Mouse (Mus musculus) kidney, embryonic 14.5 days (tissue): ENCODE data around the gene Lrch1. TPM values are rescaled to one million over a fixed set of nuclear protein-coding genes. Genes with fewer than 3 reads are reported as not detected.

ENCODE experiments used
- ATAC-seq: fragments of 200-750 bp; cut with Nextera tagmentation; 2 replicates; pipeline ENCODE4 v1.8.0; 2017; ENCODE audit warnings: moderate number of reproducible peaks, mild to moderate bottlenecking, moderate TSS enrichment, moderate library complexity; ENCODE audit not compliant: low FRiP score, low TSS enrichment
- H3K27ac ChIP-seq: fragments of 300-500 bp; sonication (generic); 2 replicates; pipeline ENCODE4 v1.5.1; 2014; ENCODE audit warnings: low read depth, mild to moderate bottlenecking, low read length, moderate library complexity, mixed read lengths
- H3K27me3 ChIP-seq: fragments of 300-500 bp; sonication (generic); 2 replicates; pipeline ENCODE4 v1.6.1; 2014; ENCODE audit warnings: mild to moderate bottlenecking, low read length; ENCODE audit not compliant: control insufficient read depth, insufficient read depth
- H3K36me3 ChIP-seq: fragments of 300-500 bp; sonication (generic); 2 replicates; pipeline ENCODE4 v1.6.1; 2014; ENCODE audit warnings: low read length, mixed read lengths; ENCODE audit not compliant: control insufficient read depth, insufficient read depth
- H3K4me1 ChIP-seq: fragments of 300-500 bp; sonication (generic); 2 replicates; pipeline ENCODE4 v1.6.1; 2014; ENCODE audit warnings: low read length, mixed read lengths; ENCODE audit not compliant: control insufficient read depth, insufficient read depth
- H3K4me2 ChIP-seq: fragments of 300-500 bp; sonication (generic); replicated peaks from 2 replicates; pipeline ENCODE4 v1.6.1; 2014; ENCODE audit warnings: low read depth, mild to moderate bottlenecking, low read length
- H3K4me3 ChIP-seq: fragments of 300-500 bp; sonication (generic); 2 replicates; pipeline ENCODE4 v1.5.1; 2014; ENCODE audit warnings: mild to moderate bottlenecking, low read length
- H3K9ac ChIP-seq: fragments of 300-500 bp; sonication (generic); 2 replicates; pipeline ENCODE4 v1.6.1; 2014; ENCODE audit warnings: low read depth, mild to moderate bottlenecking, low read length, moderate library complexity
- H3K9me3 ChIP-seq: fragments of 300-500 bp; sonication (generic); 2 replicates; pipeline ENCODE4 v1.6.1; 2016; ENCODE audit warnings: low read length; ENCODE audit not compliant: control insufficient read depth
- WGBS: fragments of 180-500 bp; shearing (Covaris S2); extraction: QIAGEN DNeasy Blood & Tissue Kit; methylation state at CpG from one replicate; pipeline ENCODE4 v1.1.7; 2014; 5-methylcytosine and 5-hydroxymethylcytosine counted together
- polyA plus RNA-seq: library from polyadenylated mRNA; unstranded; fragments of >200 nt; fragmentation: Nextera tagmentation; extraction: Ambion mirVana; gene quantifications from 2 replicates; pipeline ENCODE4 v1.2.1, GENCODE M21; 2014

The Lrch1 gene
- polyA plus RNA-seq, 1 experiment from 2014 or later, result 18.6 TPM

GRCm38 (mm10) chr14:74943581-74944117 lies 4.0 kb downstream of the Lrch1 start:
- no peak for ATAC-seq
- H3K9ac ChIP-seq, result no peak overlapping the region
- WGBS, result 83% methylated on average over 6 of the region's 6 CpGs
- no peaks in the 10 kb centered on the region for H3K27me3 ChIP-seq
- no peak overlapping the region for H3K27ac ChIP-seq
- H3K9me3 ChIP-seq, result no peaks in the 10 kb centered on the region
- H3K4me2 ChIP-seq, result no peak overlapping the region
- no peak overlapping the region for H3K4me3 ChIP-seq
- H3K4me1 ChIP-seq, result peaks cover 27% of the 10 kb centered on the region
- no peaks in the 10 kb centered on the region for H3K36me3 ChIP-seq

- ATAC-seq, result no peak
- Histone ChIP-seq H3K27me3 (no peaks in the 10 kb centered on the region), H3K9ac (no peak overlapping the region), H3K9me3 (no peaks in the 10 kb centered on the region), H3K4me1 (peaks cover 20% of the 10 kb centered on the region), H3K4me3 (no peak overlapping the region), H3K36me3 (no peaks in the 10 kb centered on the region), H3K27ac (no peak overlapping the region), H3K4me2 (no peak overlapping the region)
- WGBS, result 74% methylated on average over 8 of the region's 8 CpGs
Observed at GRCm38 (mm10) chr14:74943024-74943423, 4.7 kb downstream of the Lrch1 start.

GRCm38 (mm10) chr14:74941591-74941990 lies 6.1 kb downstream of the Lrch1 start:
- H3K27ac ChIP-seq, result no peak overlapping the region
- H3K9me3 ChIP-seq, result no peaks in the 10 kb centered on the region
- H3K4me3 ChIP-seq, result no peak overlapping the region
- WGBS, result 74% methylated on average over 7 of the region's 7 CpGs
- H3K4me1 ChIP-seq, result peaks cover 20% of the 10 kb centered on the region
- no peak overlapping the region for H3K4me2 ChIP-seq
- H3K27me3 ChIP-seq, result no peaks in the 10 kb centered on the region
- H3K9ac ChIP-seq, result no peak overlapping the region
- no peak for ATAC-seq
- no peaks in the 10 kb centered on the region for H3K36me3 ChIP-seq

GRCm38 (mm10) chr14:74940741-74941140 lies 6.9 kb downstream of the Lrch1 start:
- Histone ChIP-seq H3K4me3 (no peak overlapping the region), H3K36me3 (no peaks in the 10 kb centered on the region), H3K9ac (no peak overlapping the region), H3K27me3 (no peaks in the 10 kb centered on the region), H3K4me2 (no peak overlapping the region), H3K9me3 (no peaks in the 10 kb centered on the region), H3K4me1 (peaks cover 18% of the 10 kb centered on the region), H3K27ac (no peak overlapping the region)
- no peak for ATAC-seq
- 89% methylated on average over 4 of the region's 4 CpGs for WGBS

- no peaks in the 10 kb centered on the region for H3K9me3 ChIP-seq
- H3K36me3 ChIP-seq, result no peaks in the 10 kb centered on the region
- H3K4me3 ChIP-seq, result no peak overlapping the region
- 82% methylated on average over 9 of the region's 9 CpGs for WGBS
- H3K4me2 ChIP-seq, result no peak overlapping the region
- no peak for ATAC-seq
- no peak overlapping the region for H3K9ac ChIP-seq
- H3K27ac ChIP-seq, result no peak overlapping the region
- peaks cover 4% of the 10 kb centered on the region; the same call in 1 of the 2 replicates for H3K4me1 ChIP-seq
- H3K27me3 ChIP-seq, result no peaks in the 10 kb centered on the region
Observed at GRCm38 (mm10) chr14:74939355-74939754, 8.3 kb downstream of the Lrch1 start.

GRCm38 (mm10) chr14:74938896-74939295 lies 8.8 kb downstream of the Lrch1 start:
- Histone ChIP-seq H3K27me3 (no peaks in the 10 kb centered on the region), H3K9me3 (no peaks in the 10 kb centered on the region), H3K4me3 (no peak overlapping the region), H3K36me3 (no peaks in the 10 kb centered on the region), H3K4me1 (0 out of 2 replicates have a peak, but pooled peaks cover 3% of the 10 kb centered on the region), H3K4me2 (no peak overlapping the region), H3K9ac (no peak overlapping the region), H3K27ac (no peak overlapping the region)
- ATAC-seq, result no peak
- WGBS, result 88% methylated on average over 3 of the region's 3 CpGs

- no peak overlapping the region for H3K4me3 ChIP-seq
- no peak overlapping the region for H3K9ac ChIP-seq
- H3K4me2 ChIP-seq, result no peak overlapping the region
- no peaks in the 10 kb centered on the region for H3K27me3 ChIP-seq
- 80% methylated on average over 2 of the region's 2 CpGs for WGBS
- H3K9me3 ChIP-seq, result no peaks in the 10 kb centered on the region
- no peaks in the 10 kb centered on the region for H3K4me1 ChIP-seq
- ATAC-seq, result no peak
- no peak overlapping the region for H3K27ac ChIP-seq
- no peaks in the 10 kb centered on the region for H3K36me3 ChIP-seq
Observed at GRCm38 (mm10) chr14:74936557-74937261, 11.0 kb downstream of the Lrch1 start.

- Histone ChIP-seq H3K36me3 (no peaks in the 10 kb centered on the region), H3K27me3 (no peaks in the 10 kb centered on the region), H3K4me1 (no peaks in the 10 kb centered on the region), H3K4me3 (no peak overlapping the region), H3K9ac (no peak overlapping the region), H3K27ac (no peak overlapping the region), H3K4me2 (no peak overlapping the region), H3K9me3 (no peaks in the 10 kb centered on the region)
- WGBS, result 94% methylated on average over 6 of the region's 6 CpGs
- no peak for ATAC-seq
Observed at GRCm38 (mm10) chr14:74935111-74935510, 12.6 kb downstream of the Lrch1 start.

- no peak overlapping the region for H3K9ac ChIP-seq
- no peak overlapping the region for H3K4me3 ChIP-seq
- H3K27me3 ChIP-seq, result no peaks in the 10 kb centered on the region
- no peaks in the 10 kb centered on the region for H3K9me3 ChIP-seq
- H3K4me1 ChIP-seq, result no peaks in the 10 kb centered on the region
- 74% methylated on average over 14 of the region's 14 CpGs for WGBS
- H3K27ac ChIP-seq, result no peak overlapping the region
- no peak overlapping the region for H3K4me2 ChIP-seq
- no peak for ATAC-seq
- H3K36me3 ChIP-seq, result no peaks in the 10 kb centered on the region
Observed at GRCm38 (mm10) chr14:74933960-74934710, 13.5 kb downstream of the Lrch1 start.
